Mouse (Mus musculus): ENCODE measurements around the gene Cd4. TPM values are rescaled to one million over a fixed set of nuclear protein-coding genes. Genes with fewer than 3 reads are reported as not detected.

Gene Cd4
- total and polyA plus RNA-seq, 2 experiments from 2014 or later = 0.05 to 0.13 TPM

GRCm38 (mm10) chr6:124856321-124856720 is 31.7 kb downstream of the Cd4 start:
- peak overlapping the region; percentile 70 for H3K4me3 ChIP-seq (ENCODE audit: low read length)
- WGBS = 7% methylated on average over 14 of the region's 14 CpGs
- H3K27ac ChIP-seq = peak overlapping the region; percentile 98
- peak overlapping the region; percentile 93 for H3K4me2 ChIP-seq (ENCODE audit: low read depth, low read length)
- no peaks in the 10 kb centered on the region for H3K36me3 ChIP-seq (ENCODE audit: insufficient read depth, low read length)
- H3K27me3 ChIP-seq (ENCODE audit: insufficient read depth, low read length) = no peaks in the 10 kb centered on the region
- H3K4me1 ChIP-seq (ENCODE audit: insufficient read depth, low read length) = peaks cover 6% of the 10 kb centered on the region; the same call in 1 of the 2 replicates
- H3K9me3 ChIP-seq (ENCODE audit: low read length) = no peaks in the 10 kb centered on the region
- peak; percentile 73 for ATAC-seq
- peak; percentile 88 for DNase-seq (ENCODE audit: low spot score)
- TF ChIP-seq CTCF (IDR thresholded peaks at IDR 0.05; ENCODE audit: low read depth) = no peak
- peak overlapping the region; percentile 92 for H3K9ac ChIP-seq (replicated peaks; ENCODE audit: low read length)

- ATAC-seq (no peak), DNase-seq (ENCODE audit: low spot score) (no peak)
- Histone ChIP-seq H3K9ac (replicated peaks; ENCODE audit: low read length) (no peak overlapping the region), H3K36me3 (ENCODE audit: insufficient read depth, low read length) (0 out of 2 replicates have a peak, but pooled peaks cover under 1% of the 10 kb centered on the region), H3K4me3 (ENCODE audit: low read length) (no peak overlapping the region), H3K4me1 (ENCODE audit: insufficient read depth, low read length) (no peaks in the 10 kb centered on the region), H3K27ac (no peak overlapping the region; the same call in 1 of the 2 replicates), H3K9me3 (ENCODE audit: low read length) (no peaks in the 10 kb centered on the region), H3K4me2 (ENCODE audit: low read depth, low read length) (no peak overlapping the region), H3K27me3 (ENCODE audit: insufficient read depth, low read length) (no peaks in the 10 kb centered on the region)
- no peak for TF ChIP-seq CTCF (IDR thresholded peaks at IDR 0.05; ENCODE audit: low read depth)
- 70% methylated on average over 12 of the region's 12 CpGs for WGBS
These were observed 33.4 kb downstream of the Cd4 start for GRCm38 (mm10) chr6:124854647-124855046.

- no peak for TF ChIP-seq CTCF (IDR thresholded peaks at IDR 0.05; ENCODE audit: low read depth)
- Histone ChIP-seq H3K27ac (no peak overlapping the region), H3K9me3 (ENCODE audit: low read length) (no peaks in the 10 kb centered on the region), H3K4me2 (ENCODE audit: low read depth, low read length) (no peak overlapping the region), H3K9ac (replicated peaks; ENCODE audit: low read length) (no peak overlapping the region), H3K4me3 (ENCODE audit: low read length) (no peak overlapping the region), H3K27me3 (ENCODE audit: insufficient read depth, low read length) (no peaks in the 10 kb centered on the region), H3K4me1 (ENCODE audit: insufficient read depth, low read length) (no peaks in the 10 kb centered on the region), H3K36me3 (ENCODE audit: insufficient read depth, low read length) (peaks cover 5% of the 10 kb centered on the region; the same call in 1 of the 2 replicates)
- 50% methylated on average over 8 of the region's 8 CpGs for WGBS
- ATAC-seq (no peak), DNase-seq (ENCODE audit: low spot score) (no peak)
These were observed 37.5 kb downstream of the Cd4 start for GRCm38 (mm10) chr6:124850535-124850934.

- no peaks in the 10 kb centered on the region for H3K27me3 ChIP-seq (ENCODE audit: insufficient read depth, low read length)
- peak; percentile 96 for DNase-seq (ENCODE audit: low spot score)
- peak; percentile 99 for TF ChIP-seq CTCF (IDR thresholded peaks at IDR 0.05; ENCODE audit: low read depth)
- 0 out of 2 replicates have a peak overlapping the region, but pooled peaks have one; percentile 10 for H3K4me2 ChIP-seq (ENCODE audit: low read depth, low read length)
- no peak overlapping the region for H3K9ac ChIP-seq (replicated peaks; ENCODE audit: low read length)
- 6% methylated on average over 9 of the region's 9 CpGs for WGBS
- peak overlapping the region; percentile 67 for H3K27ac ChIP-seq
- H3K36me3 ChIP-seq (ENCODE audit: insufficient read depth, low read length) = peaks cover 8% of the 10 kb centered on the region; the same call in 1 of the 2 replicates
- no peak overlapping the region for H3K4me3 ChIP-seq (ENCODE audit: low read length)
- no peaks in the 10 kb centered on the region for H3K9me3 ChIP-seq (ENCODE audit: low read length)
- H3K4me1 ChIP-seq (ENCODE audit: insufficient read depth, low read length) = no peaks in the 10 kb centered on the region
- peak; percentile 92 for ATAC-seq
These were observed 40.7 kb downstream of the Cd4 start for GRCm38 (mm10) chr6:124847305-124847704.

GRCm38 (mm10) chr6:124840241-124841167 is 47.5 kb downstream of the Cd4 start, which contains the start of gene Gnb3:
Gnb3 (minus strand) TSS chr6:124840275.
- Histone ChIP-seq H3K27ac (peak within 1 kb of the TSS; percentile 51), H3K9ac (replicated peaks; ENCODE audit: low read length) (0 out of 2 replicates have a peak within 1 kb of the TSS, but pooled peaks have one; percentile 17), H3K4me1 (ENCODE audit: insufficient read depth, low read length) (no peaks in the 10 kb centered on the region), H3K36me3 (ENCODE audit: insufficient read depth, low read length) (peaks cover 8% of the 10 kb centered on the region), H3K27me3 (ENCODE audit: insufficient read depth, low read length) (no peaks in the 10 kb centered on the region), H3K9me3 (ENCODE audit: low read length) (no peaks in the 10 kb centered on the region), H3K4me2 (ENCODE audit: low read depth, low read length) (no peak within 1 kb of the TSS), H3K4me3 (ENCODE audit: low read length) (no peak within 1 kb of the TSS)
- WGBS = 31% methylated on average over 15 of the region's 15 CpGs
- DNase-seq (ENCODE audit: low spot score) (peak; percentile 56), ATAC-seq (peak; percentile 46)
- TF ChIP-seq CTCF (IDR thresholded peaks at IDR 0.05; ENCODE audit: low read depth) = no peak

- H3K4me1 ChIP-seq (ENCODE audit: insufficient read depth, low read length) = no peaks in the 10 kb centered on the region
- H3K4me2 ChIP-seq (ENCODE audit: low read depth, low read length) = no peak overlapping the region
- ATAC-seq = peak; percentile 43
- no peak for TF ChIP-seq CTCF (IDR thresholded peaks at IDR 0.05; ENCODE audit: low read depth)
- H3K36me3 ChIP-seq (ENCODE audit: insufficient read depth, low read length) = peaks cover 8% of the 10 kb centered on the region
- no peaks in the 10 kb centered on the region for H3K27me3 ChIP-seq (ENCODE audit: insufficient read depth, low read length)
- peak overlapping the region; percentile 51 for H3K27ac ChIP-seq
- H3K9me3 ChIP-seq (ENCODE audit: low read length) = no peaks in the 10 kb centered on the region
- 11% methylated on average over 8 of the region's 8 CpGs for WGBS
- H3K4me3 ChIP-seq (ENCODE audit: low read length) = no peak overlapping the region
- DNase-seq (ENCODE audit: low spot score) = peak; percentile 6
- H3K9ac ChIP-seq (replicated peaks; ENCODE audit: low read length) = 0 out of 2 replicates have a peak overlapping the region, but pooled peaks have one; percentile 17
These were observed 48.2 kb downstream of the Cd4 start for GRCm38 (mm10) chr6:124839805-124840204.
